Mouse (Mus musculus) spleen, adult 2 months (tissue): ENCODE measurements around the gene Gm128. TPM values are rescaled to one million over a fixed set of nuclear protein-coding genes. Genes with fewer than 3 reads are reported as not detected.
"Not testable (repeated sequence)": the region's sequence is repeated elsewhere in the genome, so short reads cannot be mapped to it uniquely, and the experiment has no call there.

Experiments used
- DNase-seq, 2 experiments: peaks; one replicate each; pipeline versions ENCODE4 v3.0.0 to v3.0.0-alpha.2; 2012 to 2021; ENCODE audit warnings: low spot score in 2 of 2, low read depth in 1 of 2
- H3K27ac ChIP-seq: fragments of 200-500 bp; 2 replicates; pipeline ENCODE4 v1.5.1; 2012; ENCODE audit warnings: low read length, inconsistent platforms; ENCODE audit not compliant: insufficient read depth
- H3K27me3 ChIP-seq: fragments of 200-500 bp; 2 replicates; pipeline ENCODE4 v1.6.1; 2012; ENCODE audit warnings: mild to moderate bottlenecking, moderate library complexity, low read length, inconsistent platforms; ENCODE audit not compliant: control insufficient read depth, insufficient read depth
- H3K36me3 ChIP-seq: fragments of 200-500 bp; 2 replicates; pipeline ENCODE4 v1.6.1; 2012; ENCODE audit warnings: mild to moderate bottlenecking, low read length, inconsistent platforms; ENCODE audit not compliant: control insufficient read depth, insufficient read depth
- H3K4me1 ChIP-seq: fragments of 200-500 bp; 2 replicates; pipeline ENCODE4 v1.6.1; 2011; ENCODE audit warnings: inconsistent platforms; ENCODE audit not compliant: control insufficient read depth, insufficient read depth, insufficient read length
- H3K4me3 ChIP-seq: fragments of 200-500 bp; 2 replicates; pipeline ENCODE4 v1.5.1; 2011; ENCODE audit warnings: mild to moderate bottlenecking, inconsistent platforms; ENCODE audit not compliant: insufficient read depth, insufficient read length; ENCODE audit errors: extremely low read depth
- CTCF ChIP-seq: fragments of 200-500 bp; IDR thresholded peaks from 2 replicates; pipeline ENCODE4 v1.5.1; 2011; ENCODE audit warnings: mild to moderate bottlenecking, inconsistent platforms; ENCODE audit not compliant: insufficient read depth, insufficient read length, insufficient replicate concordance; ENCODE audit errors: extremely low read depth
- POLR2A ChIP-seq: fragments of 200-500 bp; IDR thresholded peaks from 2 replicates; pipeline ENCODE4 v1.6.1; 2011; ENCODE audit warnings: low read depth, low read length, inconsistent platforms
- WGBS: fragments of 180-500 bp; shearing (Covaris S2); methylation state at CpG from one replicate; pipeline ENCODE4 v1.1.7; 2018; 5-methylcytosine and 5-hydroxymethylcytosine counted together
- polyA plus RNA-seq: library from polyadenylated mRNA; depleted of rRNA; stranded (reverse); fragments of >200 nt; gene quantifications from 2 replicates; pipeline ENCODE4 v1.2.3, GENCODE M21; 2012

Gene Gm128
- polyA plus RNA-seq, 1 experiment, result 0.18 TPM

DNA sequence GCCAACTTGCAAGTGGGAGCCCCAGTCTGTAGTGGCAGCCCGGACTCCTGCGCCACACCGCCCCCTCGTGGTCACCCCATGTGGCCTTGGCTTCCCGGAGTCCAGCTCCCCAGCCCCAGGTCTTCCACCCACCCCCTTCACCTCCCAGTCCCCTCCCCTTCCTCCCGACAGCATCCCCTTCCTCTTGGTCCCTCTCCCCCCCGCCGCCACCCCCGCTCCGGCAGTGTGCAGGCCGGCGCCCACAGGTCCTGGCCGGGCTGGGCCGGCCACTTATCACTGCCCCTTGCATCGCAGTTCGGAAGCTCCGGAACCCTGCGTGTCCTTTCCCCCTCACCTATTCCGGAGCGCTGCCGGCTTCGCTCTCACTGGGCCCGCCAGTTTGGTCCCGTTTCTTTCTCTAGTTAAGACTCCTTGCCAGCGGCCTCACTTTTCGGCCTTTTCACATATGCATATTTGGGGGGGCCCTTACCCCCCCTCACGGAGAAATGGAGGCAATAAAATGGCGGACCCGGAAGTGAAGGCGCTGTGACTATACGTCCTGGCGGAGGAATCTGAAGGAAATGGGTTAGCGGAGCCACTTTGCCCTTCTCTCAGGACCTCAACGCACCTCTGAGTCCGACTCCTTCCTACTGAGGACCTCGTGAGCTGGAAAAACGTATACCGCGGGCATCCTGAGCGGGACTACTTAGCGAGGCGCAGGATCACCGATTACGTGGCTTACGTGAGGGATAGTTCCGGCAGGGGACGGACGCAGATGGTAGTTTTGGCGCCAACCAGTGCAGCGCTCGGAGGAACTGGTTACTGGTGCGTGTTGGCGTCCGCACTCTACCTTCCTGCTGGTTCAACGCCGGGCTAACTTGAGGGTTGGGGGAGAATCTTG is 23.9 kb downstream of the Gm128 start, which contains the start of gene Gabpb2:
Gene Gabpb2 (minus strand): TSS at position 662 of the 880 bp plus-strand sequence.
- TF ChIP-seq CTCF (peak; percentile 89), POLR2A (peak; percentile 67; the same call in 1 of the 2 replicates)
- Histone ChIP-seq H3K4me1 (no peaks in the 10 kb centered on the region), H3K27ac (peak within 1 kb of the TSS; percentile 100), H3K27me3 (no peaks in the 10 kb centered on the region), H3K36me3 (peaks cover 10% of the 10 kb centered on the region), H3K4me3 (peak within 1 kb of the TSS; percentile 88)
- DNase-seq, result peak; percentile 89 to 94
- under 1% methylated on average over 56 of the region's 56 CpGs for whole genome bisulfite sequencing

- Histone ChIP-seq H3K4me1 (no peaks in the 10 kb centered on the region), H3K4me3 (peak overlapping the region; percentile 88; the same call in 1 of the 2 replicates), H3K27ac (no peak overlapping the region), H3K27me3 (no peaks in the 10 kb centered on the region), H3K36me3 (peaks cover 11% of the 10 kb centered on the region)
- 16% methylated on average over 4 of the region's 4 CpGs for WGBS
- TF ChIP-seq POLR2A, result no peak
- no peak for DNase-seq
Measured at GRCm38 (mm10) chr3:95216655-95217254, 24.6 kb downstream of the Gm128 start.

DNA sequence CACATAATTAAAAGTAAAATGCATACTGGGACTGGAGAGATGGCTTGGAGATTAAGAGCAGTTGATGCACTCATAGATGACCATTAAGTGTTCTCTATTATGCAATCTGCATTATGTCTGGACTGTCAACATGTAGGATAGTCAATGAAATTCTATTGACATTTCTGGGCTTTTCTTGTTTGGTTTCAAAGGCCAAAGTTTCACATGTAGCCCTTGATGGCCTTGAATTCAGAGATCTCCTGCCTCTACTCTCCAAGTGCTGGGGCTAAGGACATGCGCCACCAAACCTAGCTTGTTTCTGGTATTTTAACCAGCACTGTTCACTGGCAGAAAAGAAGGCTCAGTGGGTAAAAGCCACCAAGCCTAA is 27.8 kb downstream of the Gm128 start:
- H3K27me3 ChIP-seq, result no peaks in the 10 kb centered on the region
- H3K36me3 ChIP-seq, result peaks cover 15% of the 10 kb centered on the region
- no peak overlapping the region for H3K27ac ChIP-seq
- H3K4me3 ChIP-seq, result no peak overlapping the region
- TF ChIP-seq CTCF (no peak), POLR2A (no peak)
- DNase-seq, result no peak
- no peaks in the 10 kb centered on the region for H3K4me1 ChIP-seq
- 100% methylated on average over 1 of the region's 1 CpGs for WGBS

DNA sequence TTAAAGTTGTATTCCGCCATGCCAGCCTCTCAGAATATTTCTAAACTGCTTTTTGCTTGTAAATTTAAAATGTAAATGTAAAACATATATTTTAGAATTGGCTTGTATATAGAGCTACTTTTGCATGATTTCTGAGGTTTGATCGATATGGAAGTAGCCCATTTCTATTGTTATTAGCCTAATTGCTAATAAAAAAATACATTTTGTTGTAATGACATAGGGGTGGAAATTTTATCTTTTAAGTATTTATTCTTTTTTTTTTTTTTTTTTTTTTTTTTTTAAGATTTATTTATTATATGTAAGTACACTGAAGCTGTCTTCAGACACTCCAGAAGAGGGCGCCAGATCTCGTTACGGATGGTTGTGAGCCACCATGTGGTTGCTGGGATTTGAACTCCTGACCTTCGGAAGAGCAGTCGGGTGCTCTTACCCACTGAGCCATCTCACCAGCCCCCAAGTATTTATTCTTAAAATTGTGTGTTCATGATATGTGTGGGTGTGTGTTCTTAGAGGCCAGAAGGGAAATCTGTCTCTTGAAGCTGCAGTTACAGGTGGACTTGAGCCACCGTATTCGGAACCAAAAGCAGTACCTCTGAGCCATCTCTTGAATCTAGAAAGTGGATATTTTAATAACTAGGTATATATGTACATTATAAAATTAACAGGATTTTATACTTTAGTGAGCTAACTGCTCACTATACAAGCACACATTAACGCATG is 28.3 kb downstream of the Gm128 start:
- not testable (repeated sequence) for H3K4me1 ChIP-seq, H3K27me3 ChIP-seq, H3K27ac ChIP-seq, DNase-seq, H3K4me3 ChIP-seq
- 86% methylated on average over 10 of the region's 10 CpGs for WGBS
- H3K36me3 ChIP-seq, result peaks cover 15% of the 10 kb centered on the region

GRCm38 (mm10) chr3:95210585-95210984 is 30.8 kb downstream of the Gm128 start:
- Histone ChIP-seq H3K4me3 (no peak overlapping the region), H3K36me3 (peaks cover 27% of the 10 kb centered on the region), H3K4me1 (no peaks in the 10 kb centered on the region), H3K27ac (no peak overlapping the region), H3K27me3 (no peaks in the 10 kb centered on the region)
- WGBS, result 87% methylated on average over 2 of the region's 2 CpGs
- no peak for TF ChIP-seq CTCF
- no peak for TF ChIP-seq POLR2A
- DNase-seq, result no peak

DNA sequence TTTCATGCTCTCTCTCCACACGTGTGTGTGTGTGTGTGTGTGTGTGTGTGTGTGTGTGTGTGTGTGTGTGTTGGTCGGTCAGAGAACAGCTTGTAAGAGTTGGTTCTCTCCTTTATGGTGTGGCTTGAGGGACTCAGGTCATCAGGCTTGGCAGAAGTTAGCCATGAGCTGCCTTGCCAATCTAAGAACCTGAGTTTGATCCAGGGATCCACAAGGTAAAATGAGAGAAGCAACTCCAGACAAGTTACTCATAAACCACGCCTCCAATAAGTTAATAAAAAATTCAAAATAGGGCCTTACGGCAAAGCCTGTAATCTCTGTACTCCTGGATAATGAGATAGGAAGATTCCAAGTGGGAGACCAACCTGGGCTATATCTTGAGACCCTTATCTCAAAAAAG is 33.1 kb downstream of the Gm128 start:
- H3K4me1 ChIP-seq, result no peaks in the 10 kb centered on the region
- TF ChIP-seq CTCF (no peak), POLR2A (no peak)
- H3K4me3 ChIP-seq, result no peak overlapping the region
- H3K36me3 ChIP-seq, result peaks cover 33% of the 10 kb centered on the region
- WGBS, result 79% methylated on average over 4 of the region's 4 CpGs
- H3K27me3 ChIP-seq, result no peaks in the 10 kb centered on the region
- DNase-seq, result no peak
- H3K27ac ChIP-seq, result no peak overlapping the region
